Mouse (Mus musculus) adrenal gland (tissue): ENCODE results near the gene Zbtb38.

Experiments used
- intact Hi-C: fragments of 180-260 bp; cut with DNase I; formaldehyde crosslinking; loops from one replicate; pipeline ENCODE4 v1.15.1; 2025

Gene Zbtb38

GRCm38 (mm10) chr9:96716735-96717444 lies 35.7 kb downstream of the Zbtb38 start:
- intact Hi-C loops, result loop anchor here (5.0 kb wide), 1 partner anchor 35 kb away; the partner anchor contains the start of gene Zbtb38

GRCm38 (mm10) chr9:96716136-96716535 lies 36.5 kb downstream of the Zbtb38 start:
- intact Hi-C loops, result loop anchor here (5.0 kb wide), 1 partner anchor 36 kb away; the partner anchor contains the start of gene Zbtb38

GRCm38 (mm10) chr9:96715171-96715570 lies 37.5 kb downstream of the Zbtb38 start:
- intact Hi-C loops, result loop anchor here (5.0 kb wide), 1 partner anchor 37 kb away; the partner anchor contains the start of gene Zbtb38

GRCm38 (mm10) chr9:96713472-96714390 lies 38.9 kb downstream of the Zbtb38 start:
- intact Hi-C loops, result no loop called here

GRCm38 (mm10) chr9:96712758-96713471 lies 39.7 kb downstream of the Zbtb38 start:
- intact Hi-C loops, result no loop called here

GRCm38 (mm10) chr9:96712045-96712444 lies 40.6 kb downstream of the Zbtb38 start:
- intact Hi-C loops, result no loop called here

- intact Hi-C loops, result no loop called here
Measured at GRCm38 (mm10) chr9:96710241-96710946, 42.2 kb downstream of the Zbtb38 start.

- intact Hi-C loops, result no loop called here
Measured at GRCm38 (mm10) chr9:96708905-96709304, 43.7 kb downstream of the Zbtb38 start.

- intact Hi-C loops, result no loop called here
Measured at GRCm38 (mm10) chr9:96707964-96708363, 44.7 kb downstream of the Zbtb38 start.

- intact Hi-C loops, result no loop called here
Measured at GRCm38 (mm10) chr9:96705576-96706285, 46.9 kb downstream of the Zbtb38 start.

- intact Hi-C loops, result no loop called here
Measured at GRCm38 (mm10) chr9:96704935-96705334, 47.7 kb downstream of the Zbtb38 start.

GRCm38 (mm10) chr9:96701891-96702290 lies 50.7 kb downstream of the Zbtb38 start:
- intact Hi-C loops, result no loop called here

GRCm38 (mm10) chr9:96699276-96700035 lies 53.2 kb downstream of the Zbtb38 start:
- intact Hi-C loops, result no loop called here

- intact Hi-C loops, result no loop called here
Measured at GRCm38 (mm10) chr9:96696788-96697492, 55.7 kb downstream of the Zbtb38 start.

- intact Hi-C loops, result no loop called here
Measured at GRCm38 (mm10) chr9:96696141-96696561, 56.5 kb downstream of the Zbtb38 start.

GRCm38 (mm10) chr9:96690461-96690863 lies 62.2 kb downstream of the Zbtb38 start:
- intact Hi-C loops, result no loop called here

GRCm38 (mm10) chr9:96689076-96689475 lies 63.6 kb downstream of the Zbtb38 start:
- intact Hi-C loops, result no loop called here

- intact Hi-C loops, result no loop called here
Measured at GRCm38 (mm10) chr9:96688194-96688875, 64.3 kb downstream of the Zbtb38 start.
